Mouse (Mus musculus): Measurements from ENCODE around the gene Trem2. TPM values are rescaled to one million over a fixed set of nuclear protein-coding genes. Genes with fewer than 3 reads are reported as not detected.
A peak's percentile ranks its signal among the peaks of the same experiment; 100 is the strongest.

Gene Trem2
- total and polyA plus RNA-seq, 3 experiments: not detected

DNA sequence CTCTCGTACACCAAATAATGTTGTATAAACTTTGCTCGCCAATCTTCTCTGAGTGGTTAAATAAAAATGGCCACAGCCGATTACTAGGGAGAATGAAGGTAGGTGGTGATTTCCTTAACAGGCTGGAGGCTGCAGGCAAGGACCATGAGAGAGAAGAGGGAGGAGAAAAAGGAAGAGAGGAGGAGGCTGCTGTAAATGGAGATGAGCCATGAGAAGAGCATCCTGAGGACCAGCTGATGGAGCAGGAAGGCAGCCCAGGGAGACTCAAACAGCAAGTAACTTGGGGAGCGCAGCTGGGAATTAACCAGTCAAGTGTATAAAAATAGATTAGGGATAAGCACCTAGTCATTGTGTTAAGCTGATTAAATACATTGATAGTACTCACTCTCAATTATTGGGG is 12.0 kb upstream of the Trem2 start:
- H3K79me2 ChIP-seq (replicated peaks; ENCODE audit: control insufficient read depth, extremely low read depth, insufficient read depth, poor library complexity, severe bottlenecking): no peaks in the 10 kb centered on the region
- peaks cover 4 to 35% of the 10 kb centered on the region in 2 experiments; a peak in 3 of 4 replicates for H3K4me1 ChIP-seq (ENCODE audit: control insufficient read depth in 1 of 2, insufficient read depth in 2 of 2)
- no peaks in the 10 kb centered on the region for H3K36me3 ChIP-seq (replicated peaks in 1 of 2; ENCODE audit: control insufficient read depth in 1 of 2, insufficient read depth in 1 of 2, low read length in 1 of 2)
- dilution Hi-C loops (cut with MboI; ENCODE audit: extremely low pct_ligation_motif_present, extremely low pct_unique_long_range_greater_than_20kb, low sequenced_read_pairs): no loop called here
- H3K4me3 ChIP-seq (replicated peaks in 1 of 3; ENCODE audit: low read depth in 2 of 3, low read length in 2 of 3, poor library complexity in 1 of 3): no peak overlapping the region
- no peak overlapping the region for H3K9ac ChIP-seq (ENCODE audit: insufficient read depth, low read depth)
- H3K9me3 ChIP-seq (replicated peaks; ENCODE audit: low read length): peaks cover 3% of the 10 kb centered on the region
- no peak overlapping the region for H3K27ac ChIP-seq (ENCODE audit: insufficient read depth, low read depth)
- no peak for DNase-seq (ENCODE audit: extremely low read depth)
- peaks cover 6% of the 10 kb centered on the region for H3K27me3 ChIP-seq (replicated peaks)
- in situ Hi-C loops (cut with MboI; ENCODE audit: low pct_ligation_motif_present, low pct_unique_long_range_greater_than_20kb, low sequenced_read_pairs): loop anchor here (10.0 kb wide), 2 partner anchors 49 to 219 kb away; no protein-coding TSS in a partner anchor
- TF ChIP-seq HCFC1 (IDR thresholded peaks at IDR 0.05; ENCODE audit: low read depth, low read length) (no peak), BHLHE40 (IDR thresholded peaks at IDR 0.05; ENCODE audit: low read depth, low read length) (no peak), MAFK (IDR thresholded peaks at IDR 0.05; ENCODE audit: insufficient replicate concordance, low read length) (no peak), UBTF (IDR thresholded peaks at IDR 0.05; ENCODE audit: low read depth, low read length) (no peak), ZC3H11A (IDR thresholded peaks at IDR 0.05; ENCODE audit: low read depth, low read length) (no peak), GABPA (IDR thresholded peaks at IDR 0.05; ENCODE audit: insufficient replicate concordance, low read depth, low read length) (no peak), PAX5 (IDR thresholded peaks at IDR 0.05; ENCODE audit: low read length) (no peak)
- no peak overlapping the region for H3K4me2 ChIP-seq (ENCODE audit: insufficient read depth, low read depth, poor library complexity, severe bottlenecking)

DNA sequence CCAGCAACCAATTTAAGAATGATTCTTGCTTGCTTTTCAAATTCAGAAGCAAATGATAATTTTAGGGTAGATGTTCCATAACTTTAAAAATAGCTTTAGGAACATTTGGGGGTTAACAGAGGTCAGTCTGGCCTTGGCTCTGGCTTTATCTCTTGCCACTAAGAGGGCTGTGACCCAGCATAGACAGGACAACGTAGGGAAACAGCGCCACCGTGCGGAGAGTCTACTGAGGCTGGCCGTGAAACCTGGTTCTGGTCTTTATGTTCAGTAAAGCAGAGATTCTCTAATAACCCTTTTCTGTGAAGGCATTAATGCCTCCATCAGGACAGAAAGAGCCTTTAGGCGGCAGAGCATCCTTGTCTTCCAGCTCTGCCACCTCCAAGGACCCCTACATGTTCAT is 9.3 kb upstream of the Trem2 start:
- dilution Hi-C loops (cut with MboI; ENCODE audit: extremely low pct_ligation_motif_present, extremely low pct_unique_long_range_greater_than_20kb, low sequenced_read_pairs): no loop called here

More for the DNA sequence above, 9.3 kb upstream of the Trem2 start:
- TF ChIP-seq TBP (conservative IDR thresholded peaks at IDR 0.05; ENCODE audit: low read depth, low read length): no peak
- TF ChIP-seq USF2 (conservative IDR thresholded peaks at IDR 0.05; ENCODE audit: low read depth, low read length): no peak
- TF ChIP-seq POLR2A (IDR thresholded peaks at IDR 0.05; ENCODE audit: low read depth, low read length): no peak
- TF ChIP-seq ELF1 (IDR thresholded peaks at IDR 0.05; ENCODE audit: low read depth, low read length): no peak
- TF ChIP-seq MXI1 (IDR thresholded peaks at IDR 0.05; ENCODE audit: low read depth, low read length): no peak
- TF ChIP-seq GABPA (IDR thresholded peaks at IDR 0.05; ENCODE audit: insufficient replicate concordance, low read depth, low read length): no peak
- TF ChIP-seq SMC3 (IDR thresholded peaks at IDR 0.05; ENCODE audit: low read depth, low read length): peak; percentile 98
- 0 out of 2 replicates have a peak, but pooled peaks have one; percentile 15 for TF ChIP-seq MEF2A (IDR thresholded peaks at IDR 0.05; ENCODE audit: borderline replicate concordance, low read depth, low read length)
- TF ChIP-seq SIN3A (IDR thresholded peaks at IDR 0.05; ENCODE audit: low read length): no peak
- no peak for TF ChIP-seq ZKSCAN1 (IDR thresholded peaks at IDR 0.05; ENCODE audit: borderline replicate concordance, low read depth, low read length)
- TF ChIP-seq ZC3H11A (IDR thresholded peaks at IDR 0.05; ENCODE audit: low read depth, low read length): peak; percentile 88
- TF ChIP-seq JUND (conservative IDR thresholded peaks at IDR 0.05; ENCODE audit: low read depth, low read length): no peak
- TF ChIP-seq USF1 (IDR thresholded peaks at IDR 0.05; ENCODE audit: low read depth, low read length): no peak
- peak; percentile 98 for TF ChIP-seq RAD21 (IDR thresholded peaks at IDR 0.05; ENCODE audit: low read depth, low read length)
- TF ChIP-seq NELFE (IDR thresholded peaks at IDR 0.05; ENCODE audit: low read depth, low read length): no peak
- no peak for TF ChIP-seq HCFC1 (IDR thresholded peaks at IDR 0.05; ENCODE audit: low read depth, low read length)
- TF ChIP-seq CTCF (conservative IDR thresholded peaks at IDR 0.05 in 1 of 2, IDR thresholded peaks at IDR 0.05 in 1 of 2; ENCODE audit: low read depth in 2 of 2, low read length in 2 of 2): peak; percentile 84 to 96
- peak; percentile 83 for DNase-seq (ENCODE audit: extremely low read depth)
- Histone ChIP-seq H3K36me3 (replicated peaks in 1 of 2; ENCODE audit: control insufficient read depth in 1 of 2, insufficient read depth in 1 of 2, low read length in 1 of 2) (no peaks in the 10 kb centered on the region), H3K27ac (ENCODE audit: insufficient read depth, low read depth) (no peak overlapping the region), H3K4me1 (ENCODE audit: control insufficient read depth in 1 of 2, insufficient read depth in 2 of 2) (peaks cover 4 to 34% of the 10 kb centered on the region in 2 experiments; a peak in 3 of 4 replicates), H3K4me3 (replicated peaks in 1 of 3; ENCODE audit: low read depth in 2 of 3, low read length in 2 of 3, poor library complexity in 1 of 3) (no peak overlapping the region), H3K27me3 (replicated peaks) (no peaks in the 10 kb centered on the region), H3K9me3 (replicated peaks; ENCODE audit: low read length) (peaks cover 3% of the 10 kb centered on the region), H3K9ac (ENCODE audit: insufficient read depth, low read depth) (no peak overlapping the region), H3K79me2 (replicated peaks; ENCODE audit: control insufficient read depth, extremely low read depth, insufficient read depth, poor library complexity, severe bottlenecking) (no peaks in the 10 kb centered on the region), H3K4me2 (ENCODE audit: insufficient read depth, low read depth, poor library complexity, severe bottlenecking) (no peak overlapping the region; the same call in 1 of the 2 replicates)
- in situ Hi-C loops (cut with MboI; ENCODE audit: low pct_ligation_motif_present, low pct_unique_long_range_greater_than_20kb, low sequenced_read_pairs): loop anchor here (10.0 kb wide), 2 partner anchors 52 to 222 kb away; no protein-coding TSS in a partner anchor

Measured in CH12.LX (cell line).